Mouse (Mus musculus) liver, adult 2 months (tissue): Measurements from ENCODE around the gene Dock1. TPM values are rescaled to one million over a fixed set of nuclear protein-coding genes. Genes with fewer than 3 reads are reported as not detected.

ENCODE experiments used
- DNase-seq: peaks from one replicate; pipeline ENCODE4 v3.0.0-alpha.2; 2011; ENCODE audit warnings: low read depth, low spot score; ENCODE audit errors: extremely low read depth
- H3K27ac ChIP-seq: fragments of 200-500 bp; replicated peaks from 2 replicates; pipeline ENCODE4 v1.5.1; 2012; ENCODE audit warnings: low read depth, mild to moderate bottlenecking, control low read depth, inconsistent platforms, low read length; ENCODE audit not compliant: insufficient read depth
- H3K27me3 ChIP-seq: fragments of 200-500 bp; 2 replicates; pipeline ENCODE4 v1.6.1; 2012; ENCODE audit warnings: mild to moderate bottlenecking, moderate library complexity, low read length, inconsistent platforms; ENCODE audit not compliant: control insufficient read depth, insufficient read depth
- H3K36me3 ChIP-seq: fragments of 200-500 bp; 2 replicates; pipeline ENCODE4 v1.6.1; 2012; ENCODE audit warnings: low read length, inconsistent platforms; ENCODE audit not compliant: control insufficient read depth, insufficient read depth
- H3K4me1 ChIP-seq: fragments of 200-500 bp; 2 replicates; pipeline ENCODE4 v1.6.1; 2011; ENCODE audit warnings: low read length; ENCODE audit not compliant: control insufficient read depth, insufficient read depth
- H3K4me3 ChIP-seq: fragments of 200-500 bp; 2 replicates; pipeline ENCODE4 v1.5.1; 2011; ENCODE audit warnings: low read depth, mild to moderate bottlenecking, control low read depth, low read length, moderate library complexity; ENCODE audit not compliant: insufficient read depth
- H3K79me2 ChIP-seq: fragments of 200-500 bp; 2 replicates; pipeline ENCODE4 v1.6.1; 2012; ENCODE audit warnings: inconsistent platforms, mild to moderate bottlenecking, low read length, moderate library complexity; ENCODE audit not compliant: control insufficient read depth, insufficient read depth
- H3K9ac ChIP-seq: fragments of 200-500 bp; 2 replicates; pipeline ENCODE4 v1.6.1; 2012; ENCODE audit warnings: low read depth, mild to moderate bottlenecking, control low read depth, inconsistent platforms, low read length
- CTCF ChIP-seq: fragments of 200-500 bp; IDR thresholded peaks from 2 replicates; pipeline ENCODE4 v1.5.1; 2011; ENCODE audit warnings: low read depth, low read length, control low read depth
- POLR2A ChIP-seq: fragments of 200-500 bp; IDR thresholded peaks from 2 replicates; pipeline ENCODE4 v1.6.1; 2011; ENCODE audit warnings: low read length, control low read depth; ENCODE audit not compliant: insufficient read depth; ENCODE audit errors: extremely low read depth
- WGBS: fragments of 180-500 bp; shearing (Covaris S2); methylation state at CpG from one replicate; pipeline ENCODE4 v1.1.7; 2018; 5-methylcytosine and 5-hydroxymethylcytosine counted together
- polyA plus RNA-seq: library from polyadenylated mRNA; depleted of rRNA; stranded (reverse); fragments of >200 nt; gene quantifications from 2 replicates; pipeline ENCODE4 v1.2.3, GENCODE M21; 2012
- total RNA-seq: library from RNA; depleted of rRNA; stranded (reverse); fragments of >200 nt; gene quantifications from 2 replicates; pipeline ENCODE4 v1.2.3, GENCODE M21; 2014

Dock1 gene
- total and polyA plus RNA-seq, 2 experiments: 2.4 to 17.0 TPM

DNA sequence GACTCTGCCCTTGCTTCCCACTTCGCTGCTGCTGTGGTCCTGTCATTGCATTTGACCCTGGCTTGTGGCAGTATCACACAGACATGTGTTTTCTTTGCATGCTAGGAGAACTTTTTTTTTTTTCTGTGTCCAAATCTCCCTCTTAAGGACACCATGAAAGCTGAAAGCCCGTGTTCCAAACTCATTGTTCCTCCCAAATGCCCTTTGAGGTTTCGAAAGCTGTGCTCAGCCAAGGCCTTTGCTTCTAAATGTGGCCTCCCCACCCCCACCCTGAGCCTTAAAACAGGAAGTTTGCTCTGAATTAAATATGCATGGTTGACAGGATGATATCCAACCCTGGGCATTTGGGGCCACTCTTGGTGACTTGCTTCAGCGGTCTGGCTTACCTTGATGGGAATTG, 27.0 kb downstream of the Dock1 start:
- H3K4me3 ChIP-seq: no peak overlapping the region
- H3K4me1 ChIP-seq: peaks cover 8% of the 10 kb centered on the region
- peaks cover 25% of the 10 kb centered on the region; the same call in 1 of the 2 replicates for H3K79me2 ChIP-seq
- no peaks in the 10 kb centered on the region for H3K27me3 ChIP-seq
- no peak overlapping the region for H3K27ac ChIP-seq
- H3K36me3 ChIP-seq: no peaks in the 10 kb centered on the region
- WGBS: 42% methylated on average over 4 of the region's 4 CpGs
- TF ChIP-seq CTCF (no peak), POLR2A (no peak)
- peak; percentile 30 for DNase-seq
- no peak overlapping the region for H3K9ac ChIP-seq

- no peaks in the 10 kb centered on the region for H3K27me3 ChIP-seq
- DNase-seq: no peak
- no peak overlapping the region for H3K9ac ChIP-seq
- H3K27ac ChIP-seq: no peak overlapping the region
- no peak for TF ChIP-seq POLR2A
- no peak for TF ChIP-seq CTCF
- peaks cover 8% of the 10 kb centered on the region for H3K4me1 ChIP-seq
- 80% methylated on average over 5 of the region's 5 CpGs for WGBS
- no peaks in the 10 kb centered on the region for H3K36me3 ChIP-seq
- H3K79me2 ChIP-seq: peaks cover 27% of the 10 kb centered on the region; the same call in 1 of the 2 replicates
- H3K4me3 ChIP-seq: no peak overlapping the region
Observed at GRCm38 (mm10) chr7:134698246-134698645, 27.8 kb downstream of the Dock1 start.

DNA sequence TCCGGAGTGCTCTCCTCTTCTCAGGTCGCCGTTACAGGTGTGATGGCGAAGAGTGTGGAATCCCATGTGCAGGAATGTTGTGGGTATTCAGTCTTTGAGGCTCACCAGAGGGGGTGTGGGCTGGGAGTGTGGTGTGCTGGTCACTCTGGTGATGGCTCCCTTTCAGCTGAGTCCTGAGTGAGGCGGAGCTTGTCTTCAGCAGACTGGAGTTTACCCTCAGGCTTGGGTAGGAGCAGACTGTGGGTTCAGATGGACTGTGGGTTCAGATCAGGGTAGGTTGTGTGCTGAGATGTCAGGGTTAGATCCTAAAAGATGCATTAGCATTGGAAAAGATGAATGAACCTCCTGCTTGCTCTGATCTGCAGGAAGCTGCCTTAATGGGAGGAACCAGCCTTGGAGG, 29.5 kb downstream of the Dock1 start:
- Histone ChIP-seq H3K27me3 (no peaks in the 10 kb centered on the region), H3K9ac (no peak overlapping the region), H3K36me3 (no peaks in the 10 kb centered on the region), H3K4me1 (peaks cover 6% of the 10 kb centered on the region; the same call in 1 of the 2 replicates), H3K79me2 (peaks cover 38% of the 10 kb centered on the region; the same call in 1 of the 2 replicates), H3K4me3 (no peak overlapping the region), H3K27ac (no peak overlapping the region)
- WGBS: 93% methylated on average over 5 of the region's 5 CpGs
- DNase-seq: no peak
- TF ChIP-seq CTCF (no peak), POLR2A (no peak)

- WGBS: 86% methylated on average over 5 of the region's 5 CpGs
- Histone ChIP-seq H3K4me1 (peaks cover 6% of the 10 kb centered on the region; the same call in 1 of the 2 replicates), H3K79me2 (peaks cover 45% of the 10 kb centered on the region), H3K4me3 (no peak overlapping the region), H3K9ac (no peak overlapping the region), H3K27ac (no peak overlapping the region), H3K27me3 (no peaks in the 10 kb centered on the region), H3K36me3 (no peaks in the 10 kb centered on the region)
- TF ChIP-seq CTCF (no peak), POLR2A (no peak)
- no peak for DNase-seq
Observed at GRCm38 (mm10) chr7:134702481-134702880, 32.0 kb downstream of the Dock1 start.

DNA sequence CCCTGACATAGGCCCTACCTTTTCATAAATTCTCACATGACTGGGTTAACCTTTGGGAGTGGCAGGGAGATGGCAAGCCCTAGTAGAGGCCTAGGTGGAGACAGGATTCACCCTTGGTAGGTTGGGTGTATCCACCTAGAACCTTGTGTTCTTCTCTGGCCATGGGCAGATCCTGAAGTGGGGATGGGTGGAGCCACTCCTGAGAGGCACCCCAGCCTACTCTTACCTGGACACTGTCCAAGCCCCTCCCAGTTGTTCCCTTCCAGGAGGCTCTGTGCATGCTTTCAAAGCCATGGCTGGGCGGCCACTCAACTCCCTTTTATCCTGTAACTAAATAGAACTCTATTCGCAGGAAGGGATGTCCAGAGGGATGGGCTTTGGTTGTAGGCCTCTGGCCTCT, 33.2 kb downstream of the Dock1 start:
- TF ChIP-seq CTCF (no peak), POLR2A (no peak)
- H3K36me3 ChIP-seq: no peaks in the 10 kb centered on the region
- peaks cover 8% of the 10 kb centered on the region for H3K4me1 ChIP-seq
- H3K27me3 ChIP-seq: no peaks in the 10 kb centered on the region
- no peak overlapping the region for H3K27ac ChIP-seq
- no peak overlapping the region for H3K9ac ChIP-seq
- peaks cover 40% of the 10 kb centered on the region for H3K79me2 ChIP-seq
- WGBS: 54% methylated on average over 2 of the region's 2 CpGs
- DNase-seq: peak; percentile 12
- no peak overlapping the region for H3K4me3 ChIP-seq

- H3K79me2 ChIP-seq: peaks cover 37% of the 10 kb centered on the region
- no peak overlapping the region for H3K27ac ChIP-seq
- WGBS: 41% methylated on average over 5 of the region's 5 CpGs
- TF ChIP-seq POLR2A (no peak), CTCF (no peak)
- no peaks in the 10 kb centered on the region for H3K36me3 ChIP-seq
- no peak overlapping the region for H3K9ac ChIP-seq
- H3K4me1 ChIP-seq: peaks cover 6% of the 10 kb centered on the region
- DNase-seq: no peak
- no peak overlapping the region for H3K4me3 ChIP-seq
- H3K27me3 ChIP-seq: no peaks in the 10 kb centered on the region
Observed at GRCm38 (mm10) chr7:134709226-134709853, 38.9 kb downstream of the Dock1 start.
